In genomic region chr4:35165947-35166346, GRCm38 (mm10) we compare ENCODE assay signal across 18 mouse cellular contexts. TPM values are rescaled to one million over a fixed set of nuclear protein-coding genes. Genes with fewer than 3 reads are reported as not detected.
DNase-seq lines count a peak whose midpoint lies in the region; ATAC-seq and TF ChIP-seq lines count a peak whose summit lies in the region.
"Had no signal": no experiment of that assay in that cellular context is flagged by ENCODE, and none has a peak within 500 bp of the region (broad histone marks: within the 10 kb centered on the region; RNA-seq: fewer than 3 reads in every experiment).

No protein-coding gene starts in this region.

- peak; percentile 42; the same call in 1 of the 2 replicates for ATAC-seq in erythroid progenitor cell, adult 5-6 weeks (replicated peaks; ENCODE audit: low FRiP score, poor library complexity, severe bottlenecking)
- ATAC-seq in liver, embryonic 12.5 days, result peak; percentile 68; the same call in 1 of the 2 replicates
- ATAC-seq in stomach, embryonic 14.5 days (ENCODE audit: insufficient number of reproducible peaks, insufficient read depth, low FRiP score, low read depth), result peak; percentile 76
- no peak for ATAC-seq in forebrain, embryonic 14.5 days
- ATAC-seq: forebrain, embryonic 16.5 days; inflammation-experienced regulatory T-cells, adult 6 months had no signal

- DNase-seq in liver, adult 2 months (ENCODE audit: extremely low read depth, low read depth, low spot score), result peak; percentile 95
- DNase-seq in liver, result no peak
- DNase-seq in urinary bladder, postnatal 36 days (ENCODE audit: low spot score in 2 of 2), result no peak
- DNase-seq in forebrain, embryonic 14.5 days (ENCODE audit: low spot score), result no peak
- no peak for DNase-seq in layer of hippocampus, postnatal 14 days (ENCODE audit: low spot score in 2 of 2)
- DNase-seq: adrenal gland, postnatal 36 days; cerebellum, adult 2 months; gastrocnemius, postnatal 36 days; heart, postnatal 14 days; thymus, adult 18-20 months had no signal

- H3K4me3 ChIP-seq in liver, adult 2 months (ENCODE audit: insufficient read depth, low read depth, low read length), result no peak overlapping the region
- H3K4me3 ChIP-seq in liver, embryonic 12.5 days, result no peak overlapping the region
- no peak overlapping the region for H3K4me3 ChIP-seq in stomach, embryonic 14.5 days (ENCODE audit: low read depth, low read length)
- H3K4me3 ChIP-seq in forebrain, embryonic 14.5 days (ENCODE audit: low read depth, low read length), result no peak overlapping the region
- H3K4me3 ChIP-seq: midbrain, embryonic 12.5 days had no signal

- no peaks in the 10 kb centered on the region for H3K9me3 ChIP-seq in liver, embryonic 12.5 days (replicated peaks)
- no peaks in the 10 kb centered on the region for H3K9me3 ChIP-seq in stomach, embryonic 14.5 days (ENCODE audit: control insufficient read depth, low read depth, low read length)
- no peaks in the 10 kb centered on the region for H3K9me3 ChIP-seq in forebrain, embryonic 14.5 days (replicated peaks; ENCODE audit: control insufficient read depth, low read length)
- H3K9me3 ChIP-seq: midbrain, embryonic 12.5 days had no signal

- H3K79me2 ChIP-seq in liver, adult 2 months (ENCODE audit: control insufficient read depth, insufficient read depth, low read length), result no peaks in the 10 kb centered on the region

- no peaks in the 10 kb centered on the region for H3K27me3 ChIP-seq in liver, adult 2 months (ENCODE audit: control insufficient read depth, insufficient read depth, low read length)
- H3K27me3 ChIP-seq in liver, embryonic 12.5 days (replicated peaks), result no peaks in the 10 kb centered on the region
- H3K27me3 ChIP-seq in stomach, embryonic 14.5 days (ENCODE audit: control insufficient read depth, insufficient read depth, low read length), result no peaks in the 10 kb centered on the region
- H3K27me3 ChIP-seq in forebrain, embryonic 14.5 days (replicated peaks; ENCODE audit: control insufficient read depth, insufficient read depth, low read length), result no peaks in the 10 kb centered on the region
- H3K27me3 ChIP-seq: midbrain, embryonic 12.5 days had no signal

- 15% methylated on average over 3 of the region's 3 CpGs for WGBS in liver, adult 2 months
- 22% methylated on average over 3 of the region's 3 CpGs for WGBS in liver, embryonic 12.5 days (ENCODE audit: insufficient replicate concordance)
- 69% methylated on average over 3 of the region's 3 CpGs for WGBS in stomach, embryonic 14.5 days
- 82% methylated on average over 3 of the region's 3 CpGs for WGBS in forebrain, embryonic 14.5 days

- H3K36me3 ChIP-seq in liver, adult 2 months (ENCODE audit: control insufficient read depth, insufficient read depth, low read length), result no peaks in the 10 kb centered on the region
- H3K36me3 ChIP-seq in liver, embryonic 12.5 days, result no peaks in the 10 kb centered on the region
- H3K36me3 ChIP-seq in stomach, embryonic 14.5 days (ENCODE audit: control insufficient read depth, insufficient read depth, low read length), result no peaks in the 10 kb centered on the region
- H3K36me3 ChIP-seq in forebrain, embryonic 14.5 days (ENCODE audit: control insufficient read depth, insufficient read depth, low read length), result no peaks in the 10 kb centered on the region
- H3K36me3 ChIP-seq: midbrain, embryonic 12.5 days had no signal

- peak overlapping the region; percentile 97 for H3K27ac ChIP-seq in liver, adult 2 months (replicated peaks; ENCODE audit: insufficient read depth, low read depth, low read length)
- no peak overlapping the region for H3K27ac ChIP-seq in liver, embryonic 12.5 days
- H3K27ac ChIP-seq in stomach, embryonic 14.5 days (ENCODE audit: low read length), result no peak overlapping the region
- H3K27ac ChIP-seq in forebrain, embryonic 14.5 days (ENCODE audit: low read depth, low read length), result no peak overlapping the region
- H3K27ac ChIP-seq: midbrain, embryonic 12.5 days had no signal

- 0 out of 2 replicates have a peak overlapping the region, but pooled peaks have one; percentile 6 for H3K9ac ChIP-seq in liver, adult 2 months (ENCODE audit: low read depth, low read length)
- no peak overlapping the region for H3K9ac ChIP-seq in liver, embryonic 12.5 days
- H3K9ac ChIP-seq in stomach, embryonic 14.5 days (replicated peaks; ENCODE audit: low read depth, low read length), result no peak overlapping the region
- H3K9ac ChIP-seq in forebrain, embryonic 14.5 days (ENCODE audit: low read length), result no peak overlapping the region
- H3K9ac ChIP-seq: midbrain, embryonic 12.5 days had no signal

- no peak overlapping the region for H3K4me2 ChIP-seq in liver, embryonic 12.5 days
- H3K4me2 ChIP-seq in stomach, embryonic 14.5 days (replicated peaks; ENCODE audit: low read depth, low read length), result no peak overlapping the region
- H3K4me2 ChIP-seq in forebrain, embryonic 14.5 days (ENCODE audit: low read length), result no peak overlapping the region
- H3K4me2 ChIP-seq: midbrain, embryonic 12.5 days had no signal

- no peak for TF ChIP-seq POLR2A in liver, adult 2 months (IDR thresholded peaks at IDR 0.05; ENCODE audit: extremely low read depth, insufficient read depth, low read length)

- TF ChIP-seq CTCF in liver, adult 2 months (IDR thresholded peaks at IDR 0.05; ENCODE audit: low read depth, low read length), result no peak

- peaks cover 10% of the 10 kb centered on the region for H3K4me1 ChIP-seq in liver, adult 2 months (ENCODE audit: control insufficient read depth, insufficient read depth, low read length)
- H3K4me1 ChIP-seq in liver, embryonic 12.5 days, result 0 out of 2 replicates have a peak, but pooled peaks cover 3% of the 10 kb centered on the region
- peaks cover 4% of the 10 kb centered on the region; the same call in 1 of the 2 replicates for H3K4me1 ChIP-seq in stomach, embryonic 14.5 days (ENCODE audit: control insufficient read depth, insufficient read depth, low read length)
- H3K4me1 ChIP-seq in forebrain, embryonic 14.5 days (ENCODE audit: control insufficient read depth, insufficient read depth, low read length), result no peaks in the 10 kb centered on the region

RNA-seq across cellular contexts. Expression of gene Mob3b, which starts 8.7 kb away (rescaled TPM):
- total RNA-seq in liver, adult 2 months (2014; rRNA removed), result 18.3 and 23.6 TPM in 2 replicates
- 13.4 and 16.5 TPM in 2 replicates for polyA plus RNA-seq in liver, adult 2 months (2012; rRNA removed)
- total RNA-seq in erythroid progenitor cell, adult 5-6 weeks (2015; ENCODE audit: low replicate concordance), result under 0.01 and 4.3 TPM in 2 replicates
- total RNA-seq in erythroid progenitor cell, adult 5-6 weeks (2017; ENCODE audit: low replicate concordance), result 1.2 and 1.4 TPM in 2 replicates
- polyA plus RNA-seq in liver, embryonic 12.5 days (2016; fragmentation: Nextera tagmentation; extraction: Ambion mirVana), result 6.0 and 7.1 TPM in 2 replicates
- polyA plus RNA-seq in stomach, embryonic 14.5 days (2014; fragmentation: Nextera tagmentation; extraction: Ambion mirVana), result 22.5 and 23.6 TPM in 2 replicates
- polyA plus RNA-seq in forebrain, embryonic 14.5 days (2014; fragmentation: Nextera tagmentation; extraction: Ambion mirVana), result 4.6 and 6.3 TPM in 2 replicates
- 1 to 10 TPM; 9.0 to 9.3 TPM for total RNA-seq in layer of hippocampus, postnatal 14 days (2021)

RNA-seq across cellular contexts. Expression of gene Ifnk, which starts 14.1 kb away (rescaled TPM):
- not detected in 2 replicates for total RNA-seq in liver, adult 2 months (2014; rRNA removed)
- not detected in 2 replicates for polyA plus RNA-seq in liver, adult 2 months (2012; rRNA removed)
- total RNA-seq in erythroid progenitor cell, adult 5-6 weeks (2015; ENCODE audit: low replicate concordance), result not detected in 2 replicates
- total RNA-seq in erythroid progenitor cell, adult 5-6 weeks (2017; ENCODE audit: low replicate concordance), result not detected in 2 replicates
- polyA plus RNA-seq in liver, embryonic 12.5 days (2016; fragmentation: Nextera tagmentation; extraction: Ambion mirVana), result 0.17 TPM in 1 of 2 replicates, not detected in the other
- 0.55 and 0.65 TPM in 2 replicates for polyA plus RNA-seq in stomach, embryonic 14.5 days (2014; fragmentation: Nextera tagmentation; extraction: Ambion mirVana)
- 0.38 TPM in 1 of 2 replicates, not detected in the other for polyA plus RNA-seq in forebrain, embryonic 14.5 days (2014; fragmentation: Nextera tagmentation; extraction: Ambion mirVana)
- total RNA-seq in layer of hippocampus, postnatal 14 days (2021), result not detected
- total RNA-seq: adrenal gland, postnatal 36 days; gastrocnemius, postnatal 36 days; heart, postnatal 14 days; left cerebral cortex, postnatal 25 days had no signal
- polyA plus RNA-seq: cerebellum, adult 2 months; inflammation-experienced regulatory T-cells, adult 6 months; neural tube, embryonic 14.5 days had no signal
